Mouse (Mus musculus) bone marrow, adult 2 months (tissue): ENCODE data around the gene Cenpu. TPM values are rescaled to one million over a fixed set of nuclear protein-coding genes. Genes with fewer than 3 reads are reported as not detected.

ENCODE experiments used
- H3K27ac ChIP-seq: fragments of 200-500 bp; 2 replicates; pipeline ENCODE4 v1.5.1; 2012; ENCODE audit warnings: low read depth, mild to moderate bottlenecking, control low read depth, inconsistent platforms, low read length; ENCODE audit not compliant: control insufficient read depth, poor library complexity, insufficient read depth
- H3K4me1 ChIP-seq: fragments of 200-500 bp; 2 replicates; pipeline ENCODE4 v1.6.1; 2011; ENCODE audit warnings: low read length; ENCODE audit not compliant: control insufficient read depth, insufficient read depth
- H3K4me3 ChIP-seq: fragments of 200-500 bp; replicated peaks from 2 replicates; pipeline ENCODE3; 2011; ENCODE audit warnings: mild to moderate bottlenecking, low read depth, low read length, control low read depth; ENCODE audit not compliant: control insufficient read depth
- CTCF ChIP-seq: fragments of 200-500 bp; IDR thresholded peaks from 2 replicates; pipeline ENCODE4 v1.5.1; 2011; ENCODE audit warnings: low read length, control low read depth; ENCODE audit not compliant: control insufficient read depth, insufficient read depth
- POLR2A ChIP-seq: fragments of 200-500 bp; IDR thresholded peaks from 2 replicates; pipeline ENCODE4 v1.6.1; 2011; ENCODE audit warnings: low read depth, mild to moderate bottlenecking, control low read depth, low read length, borderline replicate concordance; ENCODE audit not compliant: control insufficient read depth
- WGBS: fragments of 180-500 bp; shearing (Covaris S2); methylation state at CpG from one replicate; pipeline ENCODE4 v1.1.7; 2018; 5-methylcytosine and 5-hydroxymethylcytosine counted together
- polyA plus RNA-seq: library from polyadenylated mRNA; stranded (reverse); fragments of >200 nt; gene quantifications from 2 replicates; pipeline ENCODE4 v1.2.4, GENCODE M21; 2011; ENCODE audit warnings: low replicate concordance; ENCODE audit not compliant: missing spikeins, insufficient read depth, insufficient read length

Gene Cenpu
- polyA plus RNA-seq: 14.2 and 18.7 TPM in 2 replicates

GRCm38 (mm10) chr8:46551615-46552440, at the start of gene Cenpu:
Gene Cenpu (plus strand): TSS chr8:46552028.
- Histone ChIP-seq H3K4me3 (peak within 1 kb of the TSS; percentile 94), H3K4me1 (no peaks in the 10 kb centered on the region; the same call in 1 of the 2 replicates), H3K27ac (peak within 1 kb of the TSS; percentile 80)
- TF ChIP-seq CTCF (no peak), POLR2A (peak; percentile 75)
- under 1% methylated on average over 50 of the region's 50 CpGs for WGBS

- no peak overlapping the region for H3K27ac ChIP-seq
- H3K4me1 ChIP-seq: peaks cover 2% of the 10 kb centered on the region; the same call in 1 of the 2 replicates
- TF ChIP-seq POLR2A (no peak), CTCF (no peak)
- WGBS: 85% methylated on average over 19 of the region's 19 CpGs
- H3K4me3 ChIP-seq: no peak overlapping the region
Measured at GRCm38 (mm10) chr8:46502333-46503071, 49.3 kb upstream of the Cenpu start.

GRCm38 (mm10) chr8:46503072-46503695, 48.6 kb upstream of the Cenpu start:
- peaks cover 2% of the 10 kb centered on the region; the same call in 1 of the 2 replicates for H3K4me1 ChIP-seq
- TF ChIP-seq POLR2A (no peak), CTCF (no peak)
- no peak overlapping the region for H3K27ac ChIP-seq
- WGBS: 93% methylated on average over 12 of the region's 12 CpGs
- no peak overlapping the region for H3K4me3 ChIP-seq

- WGBS: 77% methylated on average over 3 of the region's 3 CpGs
- H3K4me1 ChIP-seq: peaks cover 2% of the 10 kb centered on the region; the same call in 1 of the 2 replicates
- H3K4me3 ChIP-seq: no peak overlapping the region
- H3K27ac ChIP-seq: no peak overlapping the region
- TF ChIP-seq CTCF: no peak
- TF ChIP-seq POLR2A: no peak
Measured at GRCm38 (mm10) chr8:46504196-46504595, 47.6 kb upstream of the Cenpu start.

GRCm38 (mm10) chr8:46508488-46509395, 43.1 kb upstream of the Cenpu start:
- TF ChIP-seq POLR2A: no peak
- no peak for TF ChIP-seq CTCF
- 38% methylated on average over 14 of the region's 14 CpGs for WGBS

GRCm38 (mm10) chr8:46509474-46509873, 42.4 kb upstream of the Cenpu start:
- Histone ChIP-seq H3K27ac (no peak overlapping the region), H3K4me1 (peaks cover 2% of the 10 kb centered on the region; the same call in 1 of the 2 replicates), H3K4me3 (no peak overlapping the region)
- WGBS: 62% methylated on average over 3 of the region's 3 CpGs
- TF ChIP-seq CTCF (no peak), POLR2A (no peak)

More at GRCm38 (mm10) chr8:46508488-46509395, 43.1 kb upstream of the Cenpu start:
- no peak overlapping the region for H3K4me3 ChIP-seq
- H3K27ac ChIP-seq: peak overlapping the region; percentile 56
- H3K4me1 ChIP-seq: peaks cover 4% of the 10 kb centered on the region; the same call in 1 of the 2 replicates

- Histone ChIP-seq H3K4me1 (peaks cover 2% of the 10 kb centered on the region; the same call in 1 of the 2 replicates), H3K27ac (peak overlapping the region; percentile 56), H3K4me3 (no peak overlapping the region)
- 83% methylated on average over 9 of the region's 9 CpGs for WGBS
- TF ChIP-seq CTCF (no peak), POLR2A (no peak)
Measured at GRCm38 (mm10) chr8:46511336-46511735, 40.5 kb upstream of the Cenpu start.

- Histone ChIP-seq H3K27ac (no peak overlapping the region), H3K4me3 (no peak overlapping the region), H3K4me1 (peaks cover 2% of the 10 kb centered on the region; the same call in 1 of the 2 replicates)
- 39% methylated on average over 8 of the region's 8 CpGs for WGBS
- TF ChIP-seq CTCF: no peak
- TF ChIP-seq POLR2A: no peak
Measured at GRCm38 (mm10) chr8:46512538-46512937, 39.3 kb upstream of the Cenpu start.
